Mouse (Mus musculus) intestine, embryonic 16.5 days (tissue): Measurements from ENCODE around the gene Olfr971. TPM values are rescaled to one million over a fixed set of nuclear protein-coding genes. Genes with fewer than 3 reads are reported as not detected.
"Not testable (repeated sequence)": the region's sequence is repeated elsewhere in the genome, so short reads cannot be mapped to it uniquely, and the experiment has no call there.

ENCODE experiments used
- ATAC-seq: fragments of 200-750 bp; cut with Nextera tagmentation; 2 replicates; pipeline ENCODE4 v1.8.0; 2017; ENCODE audit warnings: moderate TSS enrichment, moderate library complexity
- H3K27ac ChIP-seq: fragments of 300-500 bp; sonication (generic); 2 replicates; pipeline ENCODE4 v1.5.1; 2014; ENCODE audit warnings: mild to moderate bottlenecking, low read length
- H3K27me3 ChIP-seq: fragments of 300-500 bp; sonication (generic); replicated peaks from 2 replicates; pipeline ENCODE4 v1.6.1; 2014; ENCODE audit warnings: low read length, control low read depth, mixed read lengths; ENCODE audit not compliant: control insufficient read depth, insufficient read depth
- H3K36me3 ChIP-seq: fragments of 300-500 bp; sonication (generic); 2 replicates; pipeline ENCODE4 v1.6.1; 2014; ENCODE audit warnings: low read length, control low read depth; ENCODE audit not compliant: control insufficient read depth, insufficient read depth
- H3K4me1 ChIP-seq: fragments of 300-500 bp; sonication (generic); 2 replicates; pipeline ENCODE4 v1.6.1; 2014; ENCODE audit warnings: low read length, control low read depth, mixed read lengths; ENCODE audit not compliant: control insufficient read depth, insufficient read depth
- H3K4me2 ChIP-seq: fragments of 300-500 bp; sonication (generic); 2 replicates; pipeline ENCODE4 v1.6.1; 2014; ENCODE audit warnings: low read depth, low read length, control low read depth
- H3K4me3 ChIP-seq: fragments of 300-500 bp; sonication (generic); 2 replicates; pipeline ENCODE4 v1.5.1; 2014; ENCODE audit warnings: mild to moderate bottlenecking, low read length
- H3K9ac ChIP-seq: fragments of 300-500 bp; sonication (generic); 2 replicates; pipeline ENCODE4 v1.6.1; 2014; ENCODE audit warnings: low read depth, low read length
- H3K9me3 ChIP-seq: fragments of 300-500 bp; sonication (generic); 2 replicates; pipeline ENCODE4 v1.6.1; 2016; ENCODE audit warnings: low read length, control low read depth; ENCODE audit not compliant: control insufficient read depth
- WGBS: fragments of 180-500 bp; shearing (Covaris S2); extraction: QIAGEN DNeasy Blood & Tissue Kit; methylation state at CpG from one replicate; pipeline ENCODE4 v1.1.7; 2014; 5-methylcytosine and 5-hydroxymethylcytosine counted together
- polyA plus RNA-seq: library from polyadenylated mRNA; unstranded; fragments of >200 nt; fragmentation: Nextera tagmentation; extraction: Ambion mirVana; gene quantifications from 2 replicates; pipeline ENCODE4 v1.2.1, GENCODE M21; 2015

Olfr971 gene
- not detected in 2 replicates for polyA plus RNA-seq

GRCm38 (mm10) chr9:39836576-39836975 is at the start of gene Olfr971:
TSS of gene Olfr971 (plus strand) at chr9:39836876.
- not testable (repeated sequence) for H3K36me3 ChIP-seq, H3K4me1 ChIP-seq, H3K27ac ChIP-seq, H3K9me3 ChIP-seq, H3K4me2 ChIP-seq, H3K27me3 ChIP-seq, ATAC-seq, H3K9ac ChIP-seq, H3K4me3 ChIP-seq
- 90% methylated on average over 1 of the region's 2 CpGs for WGBS

GRCm38 (mm10) chr9:39790558-39790957 is 46.1 kb upstream of the Olfr971 start, which contains the start of gene Olfr969:
TSS of gene Olfr969 (plus strand) at chr9:39790945.
- Histone ChIP-seq H3K4me2 (no peak within 1 kb of the TSS), H3K36me3 (no peaks in the 10 kb centered on the region), H3K9ac (no peak within 1 kb of the TSS), H3K27me3 (no peaks in the 10 kb centered on the region), H3K4me3 (no peak within 1 kb of the TSS), H3K4me1 (no peaks in the 10 kb centered on the region), H3K27ac (no peak within 1 kb of the TSS), H3K9me3 (no peaks in the 10 kb centered on the region)
- no peak for ATAC-seq
- 71% methylated on average over 2 of the region's 2 CpGs for WGBS

GRCm38 (mm10) chr9:39808560-39808959 is 28.1 kb upstream of the Olfr971 start, which contains the start of gene Olfr970:
TSS of gene Olfr970 (plus strand) at chr9:39808860.
- Histone ChIP-seq H3K4me2 (no peak within 1 kb of the TSS), H3K27me3 (no peaks in the 10 kb centered on the region), H3K4me1 (no peaks in the 10 kb centered on the region), H3K36me3 (no peaks in the 10 kb centered on the region), H3K27ac (no peak within 1 kb of the TSS), H3K9ac (no peak within 1 kb of the TSS), H3K9me3 (no peaks in the 10 kb centered on the region), H3K4me3 (no peak within 1 kb of the TSS)
- ATAC-seq = no peak
- 80% methylated on average over 4 of the region's 4 CpGs for WGBS

GRCm38 (mm10) chr9:39866122-39866521 is 29.4 kb downstream of the Olfr971 start, which contains the start of gene Olfr972:
TSS of gene Olfr972 (plus strand) at chr9:39866422.
- Histone ChIP-seq H3K4me2 (no peak within 1 kb of the TSS), H3K36me3 (no peaks in the 10 kb centered on the region), H3K4me3 (no peak within 1 kb of the TSS), H3K27ac (no peak within 1 kb of the TSS), H3K9ac (no peak within 1 kb of the TSS), H3K27me3 (no peaks in the 10 kb centered on the region), H3K4me1 (no peaks in the 10 kb centered on the region), H3K9me3 (no peaks in the 10 kb centered on the region)
- ATAC-seq = no peak
- 58% methylated on average over 2 of the region's 2 CpGs for WGBS

- not testable (repeated sequence) for H3K4me3 ChIP-seq, ATAC-seq, H3K9me3 ChIP-seq, H3K4me2 ChIP-seq, H3K4me1 ChIP-seq, H3K27ac ChIP-seq, H3K27me3 ChIP-seq, H3K36me3 ChIP-seq, H3K9ac ChIP-seq
- 93% methylated on average over 1 of the region's 1 CpGs for WGBS
Measured at GRCm38 (mm10) chr9:39871986-39872385, 35.3 kb downstream of the Olfr971 start.

- ATAC-seq = 0 out of 2 replicates have a peak, but pooled peaks have one; percentile 46
- not testable (repeated sequence) for H3K4me3 ChIP-seq, H3K36me3 ChIP-seq, H3K27ac ChIP-seq, H3K27me3 ChIP-seq, H3K9ac ChIP-seq, H3K4me2 ChIP-seq, H3K4me1 ChIP-seq, H3K9me3 ChIP-seq
- no CpG with 5 or more reads among the region's 4 CpGs for WGBS
Measured at GRCm38 (mm10) chr9:39877541-39878396, 41.1 kb downstream of the Olfr971 start.

Other genes starting within 250 kb of the Olfr971 start
- 16.0 and 18.1 TPM in 2 replicates for gene AW551984, start 232.5 kb upstream of the Olfr971 start, polyA plus RNA-seq
- not detected in 2 replicates for gene Olfr148, start 226.2 kb upstream of the Olfr971 start, polyA plus RNA-seq
- not detected in 2 replicates for gene Olfr960, start 215.5 kb upstream of the Olfr971 start, polyA plus RNA-seq
- gene Olfr961, start 191.8 kb upstream of the Olfr971 start, polyA plus RNA-seq = not detected in 2 replicates
- gene Olfr963, start 169.7 kb upstream of the Olfr971 start, polyA plus RNA-seq = not detected in 2 replicates
- gene Olfr149, start 129.8 kb upstream of the Olfr971 start, polyA plus RNA-seq = not detected in 2 replicates
- gene Olfr965, start 125.5 kb upstream of the Olfr971 start, polyA plus RNA-seq = not detected in 2 replicates
- not detected in 2 replicates for gene Olfr150, start 105.9 kb upstream of the Olfr971 start, polyA plus RNA-seq
- not detected in 2 replicates for gene Olfr967, start 90.6 kb upstream of the Olfr971 start, polyA plus RNA-seq
- gene Olfr968, start 53.6 kb upstream of the Olfr971 start, polyA plus RNA-seq = not detected in 2 replicates
- not detected in 2 replicates for gene Olfr969, start 45.9 kb upstream of the Olfr971 start, polyA plus RNA-seq
- gene Olfr970, start 28.0 kb upstream of the Olfr971 start, polyA plus RNA-seq = not detected in 2 replicates
- not detected in 2 replicates for gene Olfr972, start 29.5 kb downstream of the Olfr971 start, polyA plus RNA-seq
- gene Olfr229, start 70.5 kb downstream of the Olfr971 start, polyA plus RNA-seq = not detected in 2 replicates
- not detected in 2 replicates for gene Olfr974, start 100.6 kb downstream of the Olfr971 start, polyA plus RNA-seq
- not detected in 2 replicates for gene Olfr975, start 115.2 kb downstream of the Olfr971 start, polyA plus RNA-seq
- gene Olfr976, start 124.3 kb downstream of the Olfr971 start, polyA plus RNA-seq = not detected in 2 replicates
- gene Olfr978, start 155.2 kb downstream of the Olfr971 start, polyA plus RNA-seq = not detected in 2 replicates
- gene Olfr979, start 166.6 kb downstream of the Olfr971 start, polyA plus RNA-seq = not detected in 2 replicates
- not detected in 2 replicates for gene Olfr980, start 172.7 kb downstream of the Olfr971 start, polyA plus RNA-seq
- not detected in 2 replicates for gene Olfr981, start 184.6 kb downstream of the Olfr971 start, polyA plus RNA-seq
- not detected in 2 replicates for gene Olfr982, start 237.0 kb downstream of the Olfr971 start, polyA plus RNA-seq